9 mouse cellular contexts compared by ENCODE assay signal in genomic region chr8:61902521-61902920, GRCm38 (mm10). TPM values are rescaled to one million over a fixed set of nuclear protein-coding genes. Genes with fewer than 3 reads are reported as not detected.
DNase-seq lines count a peak whose midpoint lies in the region; ATAC-seq lines count a peak whose summit lies in the region.
"Had no signal": no experiment of that assay in that cellular context is flagged by ENCODE, and none has a peak within 500 bp of the region (broad histone marks: within the 10 kb centered on the region; RNA-seq: fewer than 3 reads in every experiment).

Gene Palld, minus strand, starts transcription at chr8:61902690.

- no peak within 1 kb of the TSS for H3K27ac ChIP-seq in kidney, embryonic 16.5 days (ENCODE audit: low read length)
- no peak within 1 kb of the TSS for H3K27ac ChIP-seq in forebrain, embryonic 10.5 days
- peak within 1 kb of the TSS; percentile 91 for H3K27ac ChIP-seq in heart, embryonic 16.5 days (ENCODE audit: low read length)
- no peak within 1 kb of the TSS for H3K27ac ChIP-seq in midbrain, embryonic 14.5 days (replicated peaks; ENCODE audit: low read depth, low read length)

- H3K36me3 ChIP-seq in kidney, embryonic 16.5 days (ENCODE audit: insufficient read depth, low read length): no peaks in the 10 kb centered on the region
- H3K36me3 ChIP-seq in forebrain, embryonic 10.5 days (replicated peaks): no peaks in the 10 kb centered on the region
- H3K36me3 ChIP-seq in heart, embryonic 16.5 days (ENCODE audit: control insufficient read depth, insufficient read depth): peaks cover 3% of the 10 kb centered on the region; the same call in 1 of the 2 replicates
- no peaks in the 10 kb centered on the region for H3K36me3 ChIP-seq in midbrain, embryonic 14.5 days (ENCODE audit: control insufficient read depth, insufficient read depth, low read length)

- H3K9me3 ChIP-seq in kidney, embryonic 16.5 days (ENCODE audit: low read length): no peaks in the 10 kb centered on the region
- no peaks in the 10 kb centered on the region for H3K9me3 ChIP-seq in forebrain, embryonic 10.5 days
- no peaks in the 10 kb centered on the region for H3K9me3 ChIP-seq in heart, embryonic 16.5 days (replicated peaks; ENCODE audit: control insufficient read depth, low read length)
- H3K9me3 ChIP-seq in midbrain, embryonic 14.5 days (ENCODE audit: control insufficient read depth, low read length): no peaks in the 10 kb centered on the region

- no peaks in the 10 kb centered on the region for H3K27me3 ChIP-seq in kidney, embryonic 16.5 days (ENCODE audit: insufficient read depth, low read length)
- no peaks in the 10 kb centered on the region for H3K27me3 ChIP-seq in forebrain, embryonic 10.5 days (ENCODE audit: poor library complexity, severe bottlenecking)
- no peaks in the 10 kb centered on the region for H3K27me3 ChIP-seq in heart, embryonic 16.5 days (ENCODE audit: control insufficient read depth, insufficient read depth, low read length)
- no peaks in the 10 kb centered on the region for H3K27me3 ChIP-seq in midbrain, embryonic 14.5 days (ENCODE audit: control insufficient read depth, insufficient read depth, low read length)

- no peaks in the 10 kb centered on the region for H3K4me1 ChIP-seq in kidney, embryonic 16.5 days (ENCODE audit: insufficient read depth, low read length)
- peaks cover 7% of the 10 kb centered on the region for H3K4me1 ChIP-seq in forebrain, embryonic 10.5 days
- peaks cover 17% of the 10 kb centered on the region for H3K4me1 ChIP-seq in heart, embryonic 16.5 days (ENCODE audit: control insufficient read depth, insufficient read depth, low read length)
- no peaks in the 10 kb centered on the region for H3K4me1 ChIP-seq in midbrain, embryonic 14.5 days (ENCODE audit: control insufficient read depth, insufficient read depth, low read length)

- WGBS in kidney, embryonic 16.5 days: 85% methylated on average over 5 of the region's 5 CpGs
- WGBS in forebrain, embryonic 10.5 days: 88% methylated on average over 5 of the region's 5 CpGs
- 37% methylated on average over 5 of the region's 5 CpGs for WGBS in heart, embryonic 16.5 days
- WGBS in midbrain, embryonic 14.5 days: 85% methylated on average over 5 of the region's 5 CpGs

- no peak for DNase-seq in kidney, postnatal 4 days
- DNase-seq in forebrain, embryonic 10.5 days (ENCODE audit: extremely low spot score, low spot score): no peak
- no peak for DNase-seq in midbrain, embryonic 14.5 days
- no peak for DNase-seq in testis, postnatal 10 days (ENCODE audit: low spot score)
- DNase-seq in kidney, postnatal 14 days: no peak

- no peak within 1 kb of the TSS for H3K4me2 ChIP-seq in kidney, embryonic 16.5 days (replicated peaks; ENCODE audit: low read depth, low read length)
- H3K4me2 ChIP-seq in heart, embryonic 16.5 days (ENCODE audit: low read depth, low read length): peak within 1 kb of the TSS; percentile 48
- no peak within 1 kb of the TSS for H3K4me2 ChIP-seq in midbrain, embryonic 14.5 days (ENCODE audit: low read length)

- no peak within 1 kb of the TSS for H3K4me3 ChIP-seq in kidney, embryonic 16.5 days (ENCODE audit: low read length)
- H3K4me3 ChIP-seq in forebrain, embryonic 10.5 days: no peak within 1 kb of the TSS
- H3K4me3 ChIP-seq in heart, embryonic 16.5 days (ENCODE audit: low read length): peak within 1 kb of the TSS; percentile 61
- H3K4me3 ChIP-seq in midbrain, embryonic 14.5 days (replicated peaks; ENCODE audit: low read depth, low read length): no peak within 1 kb of the TSS
- H3K4me3 ChIP-seq: erythroblast, embryonic 14.5 days had no signal

- no peak within 1 kb of the TSS for H3K9ac ChIP-seq in kidney, embryonic 16.5 days (replicated peaks; ENCODE audit: low read length)
- H3K9ac ChIP-seq in heart, embryonic 16.5 days (ENCODE audit: low read length): peak within 1 kb of the TSS; percentile 80
- no peak within 1 kb of the TSS for H3K9ac ChIP-seq in midbrain, embryonic 14.5 days (replicated peaks; ENCODE audit: low read length)

- no peak for ATAC-seq in kidney, embryonic 16.5 days (ENCODE audit: low FRiP score, low TSS enrichment)
- peak; percentile 92 for ATAC-seq in heart, embryonic 16.5 days (replicated peaks; ENCODE audit: extremely low read depth, insufficient read depth, low FRiP score)
- no peak for ATAC-seq in midbrain, embryonic 14.5 days (ENCODE audit: low FRiP score, low TSS enrichment)
- no peak for ATAC-seq in frontal cortex, adult (ENCODE audit: low TSS enrichment)

RNA-seq across cellular contexts. Expression of gene Palld, which starts in this region (rescaled TPM):
- 71.8 and 75.2 TPM in 2 replicates for polyA plus RNA-seq in kidney, embryonic 16.5 days (2015; fragmentation: Nextera tagmentation; extraction: Ambion mirVana)
- 48.8 and 51.6 TPM in 2 replicates for polyA plus RNA-seq in forebrain, embryonic 10.5 days (2016; fragmentation: Nextera tagmentation; extraction: Ambion mirVana)
- polyA plus RNA-seq in heart, embryonic 16.5 days (2015; fragmentation: Nextera tagmentation; extraction: Ambion mirVana): 189 and 190 TPM in 2 replicates
- 13.6 and 19.4 TPM in 2 replicates for polyA plus RNA-seq in midbrain, embryonic 14.5 days (2014; fragmentation: Nextera tagmentation; extraction: Ambion mirVana)
